Mouse (Mus musculus): ENCODE results near the gene Rasgrp3. TPM values are rescaled to one million over a fixed set of nuclear protein-coding genes. Genes with fewer than 3 reads are reported as not detected.

Rasgrp3 gene
- polyA plus RNA-seq, 1 experiment = 0.46 TPM

GRCm38 (mm10) chr17:75575608-75576007 is 139.9 kb downstream of the Rasgrp3 start:
- H3K4me2 ChIP-seq (ENCODE audit: low read depth) = no peak overlapping the region
- no peak overlapping the region for H3ac ChIP-seq (ENCODE audit: control insufficient read depth, insufficient read length)
- H3K27me3 ChIP-seq (ENCODE audit: control insufficient read depth, insufficient read depth, insufficient read length) = no peaks in the 10 kb centered on the region
- no peaks in the 10 kb centered on the region for H3K79me2 ChIP-seq (ENCODE audit: control insufficient read depth, insufficient read depth)
- H3K36me3 ChIP-seq (ENCODE audit: control insufficient read depth, insufficient read depth) = no peaks in the 10 kb centered on the region
- no peak overlapping the region for H3K4me3 ChIP-seq
- TF ChIP-seq TCF3 (IDR thresholded peaks at IDR 0.05; ENCODE audit: insufficient read length, low read depth) = no peak
- TF ChIP-seq USF1 (IDR thresholded peaks at IDR 0.05; ENCODE audit: low read depth) = no peak
- no peak for TF ChIP-seq MYOG (IDR thresholded peaks at IDR 0.05; ENCODE audit: control insufficient read depth in 1 of 3, insufficient read depth in 1 of 3, insufficient read length in 2 of 3, low read depth in 2 of 3)
- TF ChIP-seq POLR2AphosphoS2 (IDR thresholded peaks at IDR 0.05; ENCODE audit: insufficient read length, low read depth) = no peak
- no peak for TF ChIP-seq POLR2A (IDR thresholded peaks at IDR 0.05; ENCODE audit: insufficient read length, low read depth)
- TF ChIP-seq E2F4 (IDR thresholded peaks at IDR 0.05; ENCODE audit: insufficient read depth) = no peak
- no peak for TF ChIP-seq CEBPB (IDR thresholded peaks at IDR 0.05; ENCODE audit: insufficient read depth, poor library complexity, severe bottlenecking)

Other genes with a start within 250 kb of the Rasgrp3 start
- 27.9 TPM for gene Fam98a, start 116.0 kb downstream of the Rasgrp3 start, polyA plus RNA-seq (2012; fragmentation: generic; extraction: Trizol)